Mouse (Mus musculus) lung, adult 2 months (tissue): ENCODE measurements around the gene Cmtm5. TPM values are rescaled to one million over a fixed set of nuclear protein-coding genes. Genes with fewer than 3 reads are reported as not detected.
"Not testable (repeated sequence)": the region's sequence is repeated elsewhere in the genome, so short reads cannot be mapped to it uniquely, and the experiment has no call there.

Experiments used
- DNase-seq: peaks from one replicate; pipeline ENCODE4 v3.0.0; 2022
- H3K4me1 ChIP-seq: fragments of 200-500 bp; 2 replicates; pipeline ENCODE4 v1.6.1; 2011; ENCODE audit warnings: low read length; ENCODE audit not compliant: control insufficient read depth, insufficient read depth
- H3K4me3 ChIP-seq: fragments of 200-500 bp; replicated peaks from 2 replicates; pipeline ENCODE3; 2011; ENCODE audit warnings: low read depth, mild to moderate bottlenecking, control low read depth, low read length; ENCODE audit errors: extremely low read depth
- CTCF ChIP-seq: fragments of 200-500 bp; IDR thresholded peaks from 2 replicates; pipeline ENCODE4 v1.5.1; 2011; ENCODE audit warnings: mild to moderate bottlenecking, low read length, control low read depth; ENCODE audit not compliant: insufficient read depth
- POLR2A ChIP-seq: fragments of 200-500 bp; IDR thresholded peaks from 2 replicates; pipeline ENCODE4 v1.6.1; 2011; ENCODE audit warnings: low read depth, mild to moderate bottlenecking, control low read depth, low read length, borderline replicate concordance; ENCODE audit errors: extremely low read depth
- WGBS: fragments of 180-500 bp; shearing (Covaris S2); methylation state at CpG from one replicate; pipeline ENCODE4 v1.1.7; 2018; 5-methylcytosine and 5-hydroxymethylcytosine counted together
- polyA plus RNA-seq: library from polyadenylated mRNA; depleted of rRNA; stranded (reverse); fragments of >200 nt; gene quantifications from 2 replicates; pipeline ENCODE4 v1.2.3, GENCODE M21; 2012

Cmtm5 gene
- polyA plus RNA-seq, 1 experiment = 2.2 TPM

DNA sequence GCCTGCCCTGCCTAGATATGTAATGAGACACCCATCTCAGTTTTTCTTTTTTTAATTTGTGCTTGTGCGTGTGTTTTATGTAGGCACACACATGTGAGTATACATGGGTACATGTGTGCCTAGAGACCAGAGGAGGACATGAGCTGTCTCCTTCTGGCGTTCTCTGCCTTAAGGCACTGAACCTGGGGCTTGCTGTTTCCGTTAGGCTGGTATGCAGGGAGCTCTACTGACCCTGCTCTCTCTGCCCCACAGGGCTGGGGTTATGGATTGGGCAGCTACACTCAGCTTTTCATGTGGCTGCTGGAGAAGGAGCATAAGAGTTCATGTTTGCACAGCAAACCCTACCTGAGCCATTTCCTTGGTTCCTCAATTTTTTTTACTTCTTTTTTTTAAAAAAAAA lies 18.4 kb downstream of the Cmtm5 start:
- TF ChIP-seq CTCF = no peak
- TF ChIP-seq POLR2A = no peak
- Histone ChIP-seq H3K4me3 (no peak overlapping the region), H3K4me1 (no peaks in the 10 kb centered on the region)
- WGBS = 82% methylated on average over 3 of the region's 3 CpGs
- no peak for DNase-seq

GRCm38 (mm10) chr14:54955481-54955880 lies 19.4 kb downstream of the Cmtm5 start:
- WGBS = 64% methylated on average over 3 of the region's 3 CpGs
- no peak for DNase-seq
- Histone ChIP-seq H3K4me1 (no peaks in the 10 kb centered on the region), H3K4me3 (no peak overlapping the region)
- TF ChIP-seq POLR2A (no peak), CTCF (no peak)

DNA sequence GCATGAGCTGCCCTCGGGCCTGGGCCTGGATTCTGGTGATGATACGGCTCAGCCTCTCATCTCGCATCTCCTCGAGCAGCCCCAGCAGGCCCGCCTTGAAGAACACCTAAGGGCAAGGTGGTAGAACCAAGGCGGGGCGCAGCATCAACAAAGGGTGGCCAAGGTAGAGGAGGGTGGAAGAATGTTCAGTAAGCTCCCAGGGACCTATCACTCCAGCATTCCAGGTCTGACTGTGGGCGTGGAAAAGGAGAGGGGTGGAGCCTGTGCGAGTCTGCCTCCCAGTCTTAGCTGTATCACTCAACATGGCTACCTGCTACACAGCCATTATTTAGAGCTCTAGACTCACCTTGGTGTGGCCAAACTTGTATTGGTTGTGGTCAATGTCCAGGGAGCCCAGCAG lies 20.5 kb downstream of the Cmtm5 start:
- Histone ChIP-seq H3K4me1 (no peaks in the 10 kb centered on the region), H3K4me3 (no peak overlapping the region)
- WGBS = 83% methylated on average over 9 of the region's 9 CpGs
- TF ChIP-seq CTCF (no peak), POLR2A (no peak)
- DNase-seq = no peak

DNA sequence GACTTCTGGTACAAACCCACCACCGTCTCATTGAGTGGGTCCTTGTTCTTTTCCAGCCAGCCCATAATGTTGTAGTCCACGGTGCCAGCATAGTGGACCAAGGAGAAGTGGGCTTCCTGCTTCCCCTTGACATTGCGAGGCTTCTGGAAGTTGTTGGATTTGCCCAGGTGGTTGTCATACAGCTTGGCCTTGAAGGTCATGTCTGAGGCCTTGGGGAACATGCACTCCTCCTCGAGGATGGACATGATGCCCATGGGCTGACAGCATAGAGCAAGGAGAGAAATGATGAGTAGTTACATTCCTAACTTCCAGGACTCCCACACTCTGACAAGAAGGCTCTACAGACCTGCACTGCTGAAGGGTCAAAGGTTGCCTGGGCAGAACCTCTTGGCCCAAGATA lies 22.4 kb downstream of the Cmtm5 start:
- no peak for TF ChIP-seq POLR2A
- no peak for TF ChIP-seq CTCF
- 77% methylated on average over 4 of the region's 4 CpGs for WGBS
- H3K4me1 ChIP-seq = no peaks in the 10 kb centered on the region
- DNase-seq = no peak
- no peak overlapping the region for H3K4me3 ChIP-seq

DNA sequence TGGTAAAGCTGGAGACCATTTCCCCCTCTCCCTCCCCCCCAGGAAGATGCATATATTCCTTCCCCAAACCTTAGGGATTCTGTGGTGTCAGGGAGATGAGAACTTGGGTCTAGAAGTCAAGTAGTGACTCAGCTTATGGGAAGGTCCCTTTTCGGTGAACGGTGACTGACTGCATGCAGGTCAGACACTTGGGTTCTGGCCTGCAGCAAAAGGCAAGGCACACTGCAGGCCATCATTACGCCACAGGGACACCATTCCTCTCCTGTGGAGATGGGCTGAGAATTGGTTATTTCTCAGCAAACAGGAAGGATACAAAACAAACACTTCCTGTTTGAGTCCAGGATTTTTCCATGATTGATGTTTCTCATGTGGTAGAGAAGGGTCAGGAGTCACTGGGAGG lies 23.1 kb downstream of the Cmtm5 start:
- Histone ChIP-seq H3K4me3 (no peak overlapping the region), H3K4me1 (no peaks in the 10 kb centered on the region)
- no peak for DNase-seq
- TF ChIP-seq POLR2A (no peak), CTCF (no peak)
- 74% methylated on average over 3 of the region's 3 CpGs for whole genome bisulfite sequencing

- WGBS = 86% methylated on average over 12 of the region's 12 CpGs
- H3K4me3 ChIP-seq, DNase-seq, H3K4me1 ChIP-seq: not testable (repeated sequence)
Observed at GRCm38 (mm10) chr14:54959853-54960613, 24.0 kb downstream of the Cmtm5 start.

GRCm38 (mm10) chr14:54960769-54961168 lies 24.7 kb downstream of the Cmtm5 start:
- no peak for TF ChIP-seq POLR2A
- TF ChIP-seq CTCF = no peak
- no peak for DNase-seq
- Histone ChIP-seq H3K4me1 (no peaks in the 10 kb centered on the region), H3K4me3 (no peak overlapping the region)
- WGBS = 51% methylated on average over 10 of the region's 10 CpGs

- H3K4me3 ChIP-seq = no peak overlapping the region
- TF ChIP-seq CTCF (no peak), POLR2A (no peak)
- no peaks in the 10 kb centered on the region for H3K4me1 ChIP-seq
- 73% methylated on average over 5 of the region's 5 CpGs for WGBS
- no peak for DNase-seq
Observed at GRCm38 (mm10) chr14:54961487-54961886, 25.4 kb downstream of the Cmtm5 start.

DNA sequence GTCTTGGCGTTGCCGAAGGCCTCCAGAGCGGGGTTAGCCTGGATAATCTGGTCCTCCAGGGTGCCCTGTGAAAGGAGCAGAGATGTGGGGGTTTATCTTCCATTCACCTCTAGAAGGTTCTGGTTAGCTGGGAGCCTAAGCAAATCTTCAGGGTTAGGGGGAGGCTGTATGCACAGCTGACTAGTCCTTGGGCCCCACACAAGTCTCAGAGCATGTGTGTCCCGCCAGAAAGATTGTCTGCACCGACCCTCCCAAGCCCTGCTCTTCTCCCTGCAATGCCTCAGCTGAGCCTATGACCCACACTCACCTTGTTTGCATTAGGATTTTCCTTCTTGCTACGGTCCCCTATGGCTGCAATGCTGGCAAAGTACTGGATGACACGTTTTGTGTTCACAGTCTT lies 26.7 kb downstream of the Cmtm5 start:
- no peaks in the 10 kb centered on the region for H3K4me1 ChIP-seq
- DNase-seq = no peak
- no peak overlapping the region for H3K4me3 ChIP-seq
- TF ChIP-seq POLR2A (no peak), CTCF (no peak)
- 80% methylated on average over 7 of the region's 7 CpGs for WGBS

- no peak for DNase-seq
- Histone ChIP-seq H3K4me3 (no peak overlapping the region), H3K4me1 (no peaks in the 10 kb centered on the region)
- TF ChIP-seq POLR2A (no peak), CTCF (no peak)
- WGBS = 88% methylated on average over 11 of the region's 11 CpGs
Observed at GRCm38 (mm10) chr14:54963727-54964126, 27.7 kb downstream of the Cmtm5 start.
